Mouse (Mus musculus) kidney, adult 18-20 months (tissue): Measurements from ENCODE around the gene Nln.

ENCODE experiments used
- DNase-seq: peaks from one replicate; pipeline ENCODE4 v3.0.0; 2021

The Nln gene

GRCm38 (mm10) chr13:104039861-104040260, 69.6 kb downstream of the Nln start:
- DNase-seq: no peak

GRCm38 (mm10) chr13:104038891-104039290, 70.5 kb downstream of the Nln start:
- no peak for DNase-seq

GRCm38 (mm10) chr13:104038358-104038757, 71.1 kb downstream of the Nln start:
- DNase-seq: no peak

- DNase-seq: no peak
Measured at GRCm38 (mm10) chr13:104037531-104038290, 71.7 kb downstream of the Nln start.

GRCm38 (mm10) chr13:104036494-104037290, 72.7 kb downstream of the Nln start:
- DNase-seq: peak; percentile 77

- no peak for DNase-seq
Measured at GRCm38 (mm10) chr13:104035651-104036050, 73.8 kb downstream of the Nln start.

- peak; percentile 39 for DNase-seq
Measured at GRCm38 (mm10) chr13:104034854-104035253, 74.6 kb downstream of the Nln start.

GRCm38 (mm10) chr13:104032620-104033133, 76.7 kb downstream of the Nln start:
- DNase-seq: peak; percentile 41

GRCm38 (mm10) chr13:104031821-104032331, 77.5 kb downstream of the Nln start:
- peak; percentile 22 for DNase-seq

- no peak for DNase-seq
Measured at GRCm38 (mm10) chr13:104030956-104031355, 78.5 kb downstream of the Nln start.

- DNase-seq: no peak
Measured at GRCm38 (mm10) chr13:104029511-104029910, 79.9 kb downstream of the Nln start.

- peak; percentile 41 for DNase-seq
Measured at GRCm38 (mm10) chr13:104029089-104029488, 80.3 kb downstream of the Nln start.

- DNase-seq: no peak
Measured at GRCm38 (mm10) chr13:104026525-104026924, 82.9 kb downstream of the Nln start.

GRCm38 (mm10) chr13:104025710-104025995, 83.8 kb downstream of the Nln start:
- DNase-seq: no peak

GRCm38 (mm10) chr13:104024856-104025709, 84.3 kb downstream of the Nln start:
- DNase-seq: peak; percentile 30

GRCm38 (mm10) chr13:104024275-104024674, 85.1 kb downstream of the Nln start:
- DNase-seq: no peak

- DNase-seq: peak; percentile 18
Measured at GRCm38 (mm10) chr13:104023356-104023911, 86.0 kb downstream of the Nln start.

- no peak for DNase-seq
Measured at GRCm38 (mm10) chr13:104018466-104019076, 90.8 kb downstream of the Nln start.

GRCm38 (mm10) chr13:104015246-104016105, 93.9 kb downstream of the Nln start:
- no peak for DNase-seq

- no peak for DNase-seq
Measured at GRCm38 (mm10) chr13:104014038-104014437, 95.4 kb downstream of the Nln start.

- DNase-seq: no peak
Measured at GRCm38 (mm10) chr13:104013380-104013779, 96.0 kb downstream of the Nln start.
